Mouse (Mus musculus): ENCODE measurements at regions not wholly inside any gene's neighbourhood (a gene's known extent, or its start where the extent isn't known, plus 50 kb on each side); places are given as distances from the start of the nearest gene placed in this dataset.

GRCm38 (mm10) chr7:35988449-35989109 lies 185.8 kb upstream of the Zfp507 start:
- DNase-seq (ENCODE audit: low spot score) = peak; percentile 41

GRCm38 (mm10) chr7:35977986-35978385 lies 175.2 kb upstream of the Zfp507 start:
- no peak for DNase-seq (ENCODE audit: low spot score)

GRCm38 (mm10) chr7:35958731-35959130 lies 155.9 kb upstream of the Zfp507 start:
- DNase-seq (ENCODE audit: low spot score) = peak; percentile 67

GRCm38 (mm10) chr7:35958052-35958451 lies 155.2 kb upstream of the Zfp507 start:
- DNase-seq (ENCODE audit: low spot score) = no peak

DNA sequence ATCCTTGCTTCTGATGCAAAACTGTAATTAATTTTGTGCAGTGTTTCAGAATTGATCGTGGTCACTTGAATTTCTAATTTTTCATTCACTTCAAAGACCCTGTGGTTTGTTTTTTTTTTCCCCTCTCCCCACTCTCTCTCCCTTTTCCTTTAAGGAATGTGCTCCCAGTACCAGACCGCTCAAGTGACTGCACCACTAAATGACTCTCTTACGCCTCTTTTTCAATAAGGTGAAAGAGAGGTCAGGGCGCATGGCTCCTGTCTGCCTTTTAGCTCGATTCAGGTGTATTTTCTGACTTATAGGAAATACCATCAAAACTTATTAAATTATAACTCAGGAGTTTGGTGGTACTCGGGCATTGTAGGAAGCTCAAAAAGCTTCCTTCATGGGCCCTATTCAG lies 146.0 kb upstream of the Zfp507 start:
- no peak for DNase-seq (ENCODE audit: low spot score)

DNA sequence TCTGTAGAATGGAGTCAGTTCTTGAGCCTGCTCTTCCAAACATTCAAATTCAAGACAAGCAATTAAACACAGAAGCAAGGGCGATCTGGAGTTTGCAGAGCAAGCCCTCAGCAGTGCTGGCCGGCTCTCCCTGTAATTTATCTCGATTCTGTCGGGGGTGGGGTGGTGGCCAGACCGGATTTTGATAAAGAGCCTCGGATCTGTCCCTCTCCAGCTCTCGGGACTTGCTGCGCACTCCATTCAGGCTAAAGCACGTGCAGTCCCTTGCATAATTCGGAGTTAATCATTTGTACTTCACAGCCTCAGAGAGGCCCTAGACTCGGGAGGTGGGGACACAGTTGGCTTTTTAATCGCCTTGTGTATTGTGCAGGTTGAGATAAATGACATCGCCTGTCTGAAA lies 145.6 kb upstream of the Zfp507 start:
- DNase-seq (ENCODE audit: low spot score) = no peak

GRCm38 (mm10) chr7:35941086-35941485 lies 138.3 kb upstream of the Zfp507 start:
- DNase-seq (ENCODE audit: low spot score) = no peak

GRCm38 (mm10) chr7:35938123-35938869 lies 135.5 kb upstream of the Zfp507 start:
- DNase-seq (ENCODE audit: low spot score) = no peak

DNA sequence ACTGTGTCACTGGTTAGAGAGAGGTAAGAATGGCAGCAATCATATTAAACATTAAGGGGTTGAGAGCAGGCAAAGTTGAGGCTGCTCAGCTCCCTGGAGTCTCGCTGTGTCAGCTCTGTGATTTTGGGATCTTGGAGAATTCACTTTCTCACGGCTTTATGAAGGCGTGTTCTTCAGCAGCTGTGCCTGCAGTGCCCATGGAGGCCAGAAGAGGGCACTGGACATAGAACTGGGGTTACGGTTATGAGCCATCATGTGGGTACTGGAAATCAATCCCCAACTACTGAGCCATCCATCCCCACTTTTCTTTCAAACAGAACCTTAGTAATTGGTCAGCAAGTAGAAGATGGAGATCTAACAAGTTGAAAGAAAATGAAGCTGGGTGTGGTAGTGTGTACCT lies 123.9 kb upstream of the Zfp507 start:
- DNase-seq (ENCODE audit: low spot score) = no peak

DNA sequence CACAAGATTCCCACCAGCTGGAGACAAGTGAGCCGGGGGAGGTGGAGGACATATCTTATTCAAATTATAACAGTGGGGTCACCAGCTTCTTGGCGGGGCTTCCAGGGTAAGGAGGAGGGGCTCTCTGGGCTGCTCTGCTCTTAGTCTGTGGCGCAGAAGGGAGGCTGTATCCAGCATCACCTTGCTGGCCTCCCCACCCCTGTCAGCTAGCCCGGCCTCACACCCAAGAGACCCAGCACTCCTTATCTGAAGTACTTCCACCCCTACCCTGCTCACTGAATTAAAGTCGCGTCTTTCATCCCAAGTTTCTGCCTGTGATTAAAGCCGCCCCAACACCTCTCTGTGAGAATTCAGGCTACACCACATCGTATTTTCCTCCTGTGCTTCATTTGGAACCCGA lies 119.8 kb upstream of the Zfp507 start:
- DNase-seq (ENCODE audit: low spot score) = no peak

DNA sequence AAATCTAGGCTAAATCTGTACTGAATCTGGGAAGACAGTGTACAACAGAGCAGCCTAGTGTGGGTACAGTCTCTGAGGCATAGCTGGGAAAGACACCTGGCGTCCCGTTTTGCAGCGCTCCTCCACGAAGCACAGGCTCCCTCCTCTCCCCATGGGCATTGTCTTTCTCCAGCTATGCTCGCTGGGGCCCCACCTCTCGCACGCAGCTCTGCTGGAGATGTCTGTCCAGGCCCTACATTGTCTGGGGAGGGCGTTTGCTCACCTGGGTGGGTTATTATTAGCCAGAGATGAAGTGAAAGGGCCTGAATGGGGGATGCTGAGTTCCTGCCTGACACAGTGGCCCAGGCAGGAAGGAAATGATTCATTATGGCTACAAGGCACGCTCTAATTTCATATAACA lies 118.1 kb upstream of the Zfp507 start:
- no peak for DNase-seq (ENCODE audit: low spot score)

GRCm38 (mm10) chr7:35920194-35920609 lies 117.4 kb upstream of the Zfp507 start:
- DNase-seq (ENCODE audit: low spot score) = no peak

GRCm38 (mm10) chr7:35910109-35910706 lies 107.4 kb upstream of the Zfp507 start:
- no peak for DNase-seq (ENCODE audit: low spot score)

DNA sequence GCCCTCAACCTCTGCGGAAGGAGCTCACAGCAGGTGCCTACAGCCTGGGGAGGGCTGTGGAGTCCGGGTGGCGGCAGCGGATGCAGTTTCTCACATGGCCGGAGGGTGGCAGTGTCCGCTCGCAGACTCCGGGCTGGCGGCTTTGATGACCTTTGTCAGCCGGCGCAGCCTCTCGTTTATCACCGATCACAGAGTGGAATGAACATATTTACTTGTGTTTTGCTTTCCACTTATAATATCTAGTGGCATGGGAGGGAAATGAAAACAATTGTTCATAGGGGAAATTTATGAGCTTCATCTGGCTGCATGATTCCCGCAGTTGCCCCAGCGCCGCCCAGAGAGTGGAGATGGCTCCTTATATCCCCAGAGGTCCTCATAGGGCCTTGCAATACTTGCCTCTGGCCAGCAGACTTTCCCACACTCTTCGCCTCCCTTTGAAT lies 99.2 kb upstream of the Zfp507 start:
- DNase-seq (ENCODE audit: low spot score) = peak; percentile 88

DNA sequence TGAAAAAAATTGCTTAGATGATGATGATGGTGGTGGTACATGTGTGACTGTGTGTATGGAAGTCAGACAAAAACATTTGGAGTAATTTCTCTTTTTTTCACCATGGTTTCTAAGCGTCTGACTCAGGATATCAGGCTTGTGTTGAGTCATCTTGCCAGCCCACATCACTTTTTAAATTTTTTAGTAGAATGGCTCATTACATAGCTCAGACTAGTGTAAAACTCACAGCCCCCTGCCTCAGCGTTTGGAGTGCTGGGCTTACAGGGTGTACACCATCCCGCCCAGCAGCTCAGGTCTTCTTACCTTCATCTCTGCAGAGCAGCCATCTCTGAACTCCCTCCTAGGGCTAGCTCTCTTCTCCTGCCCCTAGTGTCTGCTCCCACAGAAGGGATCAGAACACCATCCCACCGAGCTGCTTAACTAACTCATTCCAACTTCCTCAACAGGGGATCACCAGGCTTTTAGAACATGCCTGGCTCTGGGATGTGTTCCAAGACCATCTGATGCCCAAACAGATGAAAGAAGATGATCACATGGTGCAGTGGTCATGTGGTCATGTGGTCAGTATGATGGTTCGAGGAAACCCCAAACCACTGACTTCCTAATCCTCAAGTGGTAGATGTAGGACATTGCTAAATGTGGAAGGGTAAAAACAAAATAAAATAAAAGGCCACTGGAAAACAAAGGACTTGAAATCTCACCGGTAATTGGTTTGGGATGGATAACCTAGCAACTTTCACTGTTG lies 96.1 kb upstream of the Zfp507 start:
- DNase-seq (ENCODE audit: low spot score) = no peak

- no peak for DNase-seq (ENCODE audit: low spot score)
Observed at GRCm38 (mm10) chr7:35893292-35893691, 90.5 kb upstream of the Zfp507 start.

DNA sequence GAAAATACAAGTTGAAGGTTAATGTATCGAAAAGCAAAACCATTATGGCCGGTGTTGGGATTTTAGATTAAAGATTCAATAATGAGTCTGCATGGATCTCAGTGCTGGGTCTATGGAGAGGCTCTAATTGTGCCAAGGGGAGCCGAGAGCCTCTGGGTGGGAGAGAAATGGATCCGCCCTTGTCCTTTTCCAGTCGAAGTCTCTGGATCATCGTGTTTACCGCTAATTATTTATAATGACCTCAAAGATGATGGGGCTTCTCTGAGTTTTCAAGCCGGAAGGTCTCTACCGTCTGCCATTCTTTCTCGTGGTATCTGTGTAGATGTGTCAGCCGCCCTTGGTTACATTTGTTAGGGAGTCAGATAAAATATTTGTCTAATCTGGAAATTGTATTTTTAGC lies 83.2 kb upstream of the Zfp507 start:
- no peak for DNase-seq (ENCODE audit: low spot score)

DNA sequence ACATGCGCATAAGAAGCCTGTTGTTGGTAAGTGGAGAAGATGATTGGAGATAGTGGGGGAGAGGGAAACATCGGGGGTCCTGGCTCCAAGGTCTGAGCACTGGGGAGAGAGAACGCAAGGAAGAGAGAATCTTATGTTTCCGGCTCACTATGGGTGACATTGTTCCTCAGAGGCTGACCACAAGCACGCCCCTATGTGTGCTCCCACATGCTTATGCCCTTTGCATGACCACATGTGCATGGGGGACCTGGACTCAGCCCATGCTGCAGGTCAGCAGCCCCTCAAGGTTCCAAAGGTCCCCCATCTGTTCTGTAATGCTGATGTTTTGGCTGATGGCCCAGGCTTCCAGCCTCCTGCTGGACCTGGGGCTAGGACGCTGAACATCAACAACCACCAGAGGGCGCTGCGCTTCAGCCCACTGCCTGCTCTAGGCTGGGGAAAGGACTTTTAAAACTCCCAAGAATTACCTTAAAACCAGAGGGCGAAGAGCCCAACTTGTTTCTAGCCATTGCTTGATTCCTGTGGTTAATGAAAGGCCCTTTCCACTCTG lies 77.0 kb upstream of the Zfp507 start:
- peak; percentile 94 for DNase-seq (ENCODE audit: low spot score)

- no peak for DNase-seq (ENCODE audit: low spot score)
Observed at GRCm38 (mm10) chr7:35878164-35878563, 75.4 kb upstream of the Zfp507 start.

DNA sequence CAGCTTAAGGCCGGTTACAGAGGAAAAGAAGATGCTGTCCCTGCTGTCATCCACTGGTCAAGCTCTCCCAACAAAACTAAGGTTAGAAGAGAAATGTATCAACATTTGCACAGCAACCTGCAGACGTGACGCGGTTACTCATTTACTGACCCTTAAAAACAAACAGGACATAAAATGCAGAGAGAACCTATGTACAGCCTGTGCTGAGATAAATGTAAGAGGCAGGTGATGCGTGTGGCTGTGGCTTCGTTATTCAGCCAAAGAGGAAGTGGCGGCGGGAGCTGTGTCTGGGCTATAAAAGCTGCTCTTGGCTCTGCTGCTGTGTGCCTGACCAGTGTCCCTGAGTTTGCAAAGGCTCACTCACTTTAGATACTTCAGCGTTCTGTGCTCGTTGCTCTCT lies 58.2 kb upstream of the Zfp507 start:
- no peak for DNase-seq (ENCODE audit: low spot score)

DNA sequence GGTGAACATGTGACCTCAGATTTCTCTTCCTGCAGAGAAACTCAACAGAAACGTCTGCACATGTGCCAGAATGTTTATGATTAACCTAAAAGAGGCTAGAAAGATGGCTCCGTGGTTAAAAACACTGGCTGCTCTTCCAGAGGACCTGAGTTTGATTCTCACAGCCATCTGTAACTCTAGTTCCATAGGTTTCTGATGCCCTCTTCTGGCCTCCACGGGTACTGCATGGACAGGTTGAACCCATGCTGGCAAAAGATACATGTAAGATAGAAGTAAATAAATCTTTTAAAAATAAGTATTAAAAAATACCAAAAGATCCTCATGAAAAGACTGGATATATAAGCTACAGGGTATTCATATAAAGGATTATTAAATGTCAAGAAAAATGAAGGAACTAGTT lies 56.8 kb upstream of the Zfp507 start:
- peak; percentile 61 for DNase-seq (ENCODE audit: low spot score)

DNA sequence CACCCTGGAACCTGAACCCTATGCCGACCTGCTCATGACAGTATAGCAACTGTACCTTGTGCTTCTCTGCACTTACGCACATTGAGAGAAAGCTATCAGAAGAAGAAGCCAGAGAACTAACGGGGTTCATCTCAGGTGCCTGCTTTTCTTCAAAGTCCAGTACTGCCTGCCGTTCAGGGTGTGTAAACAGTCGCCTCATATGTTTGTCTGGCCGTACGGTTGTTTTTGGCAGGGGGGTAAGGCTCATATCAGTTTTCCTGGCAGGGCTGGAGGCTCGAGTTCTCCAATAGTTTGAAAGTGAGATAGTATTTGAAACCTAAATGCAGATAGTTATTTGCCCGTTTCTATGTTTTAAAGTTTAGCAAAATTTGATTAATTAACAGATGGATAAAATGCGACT lies 54.9 kb upstream of the Zfp507 start:
- DNase-seq (ENCODE audit: low spot score) = no peak

Measured in testis, postnatal 10 days (tissue).